Mouse (Mus musculus): ENCODE measurements around the gene Dnah11.

DNA sequence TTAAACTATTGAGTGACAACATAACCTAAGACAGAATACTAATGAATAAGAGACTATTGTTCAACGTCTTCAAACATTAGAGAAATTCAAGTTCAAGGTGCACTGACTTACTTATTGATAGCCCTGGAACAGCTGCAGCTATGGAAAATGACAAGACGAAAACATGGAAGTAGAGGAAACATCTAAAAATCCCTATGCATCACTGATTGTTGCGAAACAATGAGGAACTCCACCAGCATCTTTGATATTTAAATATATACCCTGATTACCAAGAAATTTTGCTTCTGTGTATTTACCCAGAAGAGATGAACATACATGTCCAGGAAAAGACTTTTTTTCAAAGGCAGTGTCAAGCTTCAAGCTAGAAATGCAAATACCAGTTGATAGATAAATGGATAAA is 122.0 kb downstream of the Dnah11 start:
- no peak for TF ChIP-seq CTCF (conservative IDR thresholded peaks at IDR 0.05; ENCODE audit: insufficient read depth, insufficient read length, low read depth, low read length)
- TF ChIP-seq POLR2A (IDR thresholded peaks at IDR 0.05; ENCODE audit: low read depth, low read length), result no peak
